In genomic region chr7:81100341-81100740, GRCm38 (mm10) we compare ENCODE assay signal across 26 mouse cellular contexts. TPM values are rescaled to one million over a fixed set of nuclear protein-coding genes. Genes with fewer than 3 reads are reported as not detected.
DNase-seq lines count a peak whose midpoint lies in the region; ATAC-seq and TF ChIP-seq lines count a peak whose summit lies in the region.
"Had no signal": no experiment of that assay in that cellular context is flagged by ENCODE, and none has a peak within 500 bp of the region (broad histone marks: within the 10 kb centered on the region; RNA-seq: fewer than 3 reads in every experiment).

No protein-coding gene starts in this region.

- peaks cover 2% of the 10 kb centered on the region; the same call in 1 of the 2 replicates for H3K4me1 ChIP-seq in neural tube, embryonic 13.5 days (replicated peaks)
- H3K4me1 ChIP-seq in hindbrain, embryonic 16.5 days (ENCODE audit: control insufficient read depth, insufficient read depth, low read depth, low read length), result no peaks in the 10 kb centered on the region
- H3K4me1 ChIP-seq: embryonic facial prominence, embryonic 10.5 days; embryonic facial prominence, embryonic 12.5 days; forebrain, embryonic 13.5 days; forebrain, embryonic 15.5 days had no signal

- H3K27me3 ChIP-seq in neural tube, embryonic 13.5 days, result no peaks in the 10 kb centered on the region
- H3K27me3 ChIP-seq in myocyte (ENCODE audit: control insufficient read depth, insufficient read depth, insufficient read length), result peaks cover 2% of the 10 kb centered on the region
- H3K27me3 ChIP-seq in hindbrain, embryonic 16.5 days (replicated peaks; ENCODE audit: control insufficient read depth, insufficient read depth, low read length), result no peaks in the 10 kb centered on the region
- H3K27me3 ChIP-seq: CH12.LX; embryonic facial prominence, embryonic 12.5 days; forebrain, embryonic 13.5 days; forebrain, embryonic 15.5 days had no signal

- intact Hi-C loops in gastrocnemius, adult 2 months (cut with DNase I), result no loop called here

- H3K27ac ChIP-seq in gastrocnemius, adult 2 months, result peak overlapping the region; percentile 38; the same call in 1 of the 2 replicates
- H3K27ac ChIP-seq in neural tube, embryonic 13.5 days (replicated peaks), result peak overlapping the region; percentile 42; the same call in 1 of the 2 replicates
- H3K27ac ChIP-seq in hindbrain, embryonic 16.5 days (ENCODE audit: low read depth, low read length), result no peak overlapping the region
- H3K27ac ChIP-seq: embryonic facial prominence, embryonic 10.5 days; embryonic facial prominence, embryonic 12.5 days; forebrain, embryonic 13.5 days; forebrain, embryonic 15.5 days had no signal

- no peaks in the 10 kb centered on the region for H3K36me3 ChIP-seq in neural tube, embryonic 13.5 days
- no peaks in the 10 kb centered on the region for H3K36me3 ChIP-seq in myocyte (ENCODE audit: control insufficient read depth, insufficient read depth)
- no peaks in the 10 kb centered on the region for H3K36me3 ChIP-seq in hindbrain, embryonic 16.5 days (ENCODE audit: control insufficient read depth, insufficient read depth, low read length)
- H3K36me3 ChIP-seq: embryonic facial prominence, embryonic 10.5 days; embryonic facial prominence, embryonic 12.5 days; forebrain, embryonic 15.5 days had no signal

- no peak overlapping the region for H3ac ChIP-seq in myocyte (ENCODE audit: control insufficient read depth, insufficient read length)

- no peak overlapping the region for H3K4me2 ChIP-seq in neural tube, embryonic 13.5 days
- H3K4me2 ChIP-seq in myocyte (ENCODE audit: low read depth), result no peak overlapping the region
- H3K4me2 ChIP-seq in hindbrain, embryonic 16.5 days (ENCODE audit: low read length), result no peak overlapping the region
- H3K4me2 ChIP-seq: embryonic facial prominence, embryonic 12.5 days; forebrain, embryonic 13.5 days; forebrain, embryonic 15.5 days had no signal

- H3K9me3 ChIP-seq in neural tube, embryonic 13.5 days, result no peaks in the 10 kb centered on the region
- no peaks in the 10 kb centered on the region for H3K9me3 ChIP-seq in hindbrain, embryonic 16.5 days (ENCODE audit: control insufficient read depth, low read length)
- H3K9me3 ChIP-seq: embryonic facial prominence, embryonic 10.5 days; embryonic facial prominence, embryonic 12.5 days; forebrain, embryonic 13.5 days; forebrain, embryonic 15.5 days; G1E had no signal

- no peak for DNase-seq in gastrocnemius, adult 2 months
- DNase-seq in gastrocnemius, adult 8-10 months (ENCODE audit: low spot score in 2 of 2), result no peak
- no peak for DNase-seq in neural tube, embryonic 10.5 days (ENCODE audit: extremely low spot score, low spot score)
- DNase-seq: adrenal gland, adult 8-10 months; adrenal gland, postnatal 14 days; adrenal gland, postnatal 36 days; cerebellum, adult 11-12 months; cerebellum, adult 2 months; cerebellum, adult 9-10 months; cerebellum, postnatal 10 days; cerebellum, postnatal 25 days; forebrain, postnatal 0 days had no signal

- no peak for TF ChIP-seq CTCF in gastrocnemius, adult 2 months (IDR thresholded peaks at IDR 0.05)

- TF ChIP-seq POLR2A in myocyte (IDR thresholded peaks at IDR 0.05; ENCODE audit: insufficient read length, low read depth), result no peak

- no peak for ATAC-seq in neural tube, embryonic 13.5 days (ENCODE audit: low read depth)
- ATAC-seq in hindbrain, embryonic 16.5 days, result no peak
- ATAC-seq: activated CD4-positive, CD25-positive, alpha-beta regulatory T cell, adult 4 months; CD4-positive, CD25-positive, alpha-beta regulatory T cell, adult 4 months; forebrain, embryonic 13.5 days; forebrain, embryonic 15.5 days; forebrain, postnatal 0 days; Patski had no signal

- no peak overlapping the region for H3K4me3 ChIP-seq in gastrocnemius, adult 2 months
- H3K4me3 ChIP-seq in neural tube, embryonic 13.5 days, result no peak overlapping the region
- no peak overlapping the region for H3K4me3 ChIP-seq in myocyte
- H3K4me3 ChIP-seq in hindbrain, embryonic 16.5 days (ENCODE audit: low read length), result no peak overlapping the region
- H3K4me3 ChIP-seq: embryonic facial prominence, embryonic 10.5 days; embryonic facial prominence, embryonic 12.5 days; forebrain, embryonic 13.5 days; forebrain, embryonic 15.5 days had no signal

- H3K9ac ChIP-seq in neural tube, embryonic 13.5 days, result no peak overlapping the region
- H3K9ac ChIP-seq in hindbrain, embryonic 16.5 days (ENCODE audit: low read depth, low read length), result no peak overlapping the region
- H3K9ac ChIP-seq: embryonic facial prominence, embryonic 12.5 days; forebrain, embryonic 13.5 days; forebrain, embryonic 15.5 days; forebrain, postnatal 0 days had no signal

- WGBS in neural tube, embryonic 13.5 days, result 90% methylated on average over 5 of the region's 5 CpGs
- 95% methylated on average over 5 of the region's 5 CpGs for WGBS in hindbrain, embryonic 16.5 days

- no peaks in the 10 kb centered on the region for H3K79me2 ChIP-seq in myocyte (ENCODE audit: control insufficient read depth, insufficient read depth)

TF ChIP-seq in myocyte, 11 proteins besides CTCF, POLR2A, EP300 and RAD21:
- TF ChIP-seq MYOG (IDR thresholded peaks at IDR 0.05; ENCODE audit: control insufficient read depth in 1 of 3, insufficient read depth in 1 of 3, insufficient read length in 2 of 3, low read depth in 2 of 3) (peak; percentile 3 to 63 (median 18)), TCF12 (IDR thresholded peaks at IDR 0.05; ENCODE audit: insufficient read depth, poor library complexity, severe bottlenecking) (no peak), MYOD1 (IDR thresholded peaks at IDR 0.05; ENCODE audit: control insufficient read depth in 1 of 3, insufficient read length in 2 of 3, low read depth in 2 of 3) (peak in 2 of 3 experiments; percentile 59 to 85)

RNA-seq across cellular contexts. Expression of gene Slc28a1, which starts 14.3 kb away (rescaled TPM):
- total RNA-seq in gastrocnemius, adult 2 months (2021), result under 1 TPM; 0.26 to 0.47 TPM
- under 1 TPM; 0.07 to 0.25 (median 0.14) TPM for total RNA-seq in gastrocnemius, adult 8-10 months (2022)
- not detected in 2 replicates for polyA plus RNA-seq in neural tube, embryonic 13.5 days (2015; fragmentation: Nextera tagmentation; extraction: Ambion mirVana)
- not detected for polyA plus RNA-seq in myocyte (2012; fragmentation: generic; extraction: Trizol)
- 0.05 TPM in 1 of 2 replicates, not detected in the other for polyA plus RNA-seq in hindbrain, embryonic 16.5 days (2015; fragmentation: Nextera tagmentation; extraction: Ambion mirVana)
- total RNA-seq: adrenal gland, adult 8-10 months; G1E had no signal
- polyA plus RNA-seq: activated CD4-positive, CD25-positive, alpha-beta regulatory T cell, adult 4 months; CD4-positive, CD25-positive, alpha-beta regulatory T cell, adult 4 months; embryonic facial prominence, embryonic 12.5 days; embryonic facial prominence, embryonic 14.5 days; forebrain, embryonic 11.5 days; forebrain, embryonic 13.5 days; forebrain, embryonic 15.5 days; G1E; Patski had no signal

RNA-seq across cellular contexts. Expression of gene Alpk3, which starts 42.9 kb away (rescaled TPM):
- total RNA-seq in gastrocnemius, adult 2 months (2021), result 100 to 1,000 TPM; 238 to 380 TPM
- 100 to 1,000 TPM; 273 to 345 (median 299) TPM for total RNA-seq in gastrocnemius, adult 8-10 months (2022)
- polyA plus RNA-seq in neural tube, embryonic 13.5 days (2015; fragmentation: Nextera tagmentation; extraction: Ambion mirVana), result 0.23 and 0.29 TPM in 2 replicates
- 22.4 TPM for polyA plus RNA-seq in myocyte (2012; fragmentation: generic; extraction: Trizol)
- 0.10 and 0.27 TPM in 2 replicates for polyA plus RNA-seq in hindbrain, embryonic 16.5 days (2015; fragmentation: Nextera tagmentation; extraction: Ambion mirVana)
- polyA plus RNA-seq: forebrain, embryonic 11.5 days; forebrain, embryonic 13.5 days; Patski had no signal

Comparison
In these comparisons a context has a peak if more than half of its experiments do, and no peak if none do; other contexts are left out.
1. RNA of gene Alpk3, which starts 42.9 kb away (polyA plus RNA-seq): 22.4 TPM in myocyte (single experiment); 0.23 to 0.29 TPM in neural tube, embryonic 13.5 days and 0.10 to 0.27 TPM in hindbrain, embryonic 16.5 days; every median in the first group is over 10 times any median in the second.